Mouse (Mus musculus) mesoderm, embryonic 11.5 days (tissue): ENCODE measurements around the gene Gm49384.
"Not testable (repeated sequence)": the region's sequence is repeated elsewhere in the genome, so short reads cannot be mapped to it uniquely, and the experiment has no call there.

Experiments
- DNase-seq: peaks from one replicate; pipeline ENCODE4 v3.0.0-alpha.2; 2012; ENCODE audit warnings: low read depth, low spot score

The Gm49384 gene

GRCm38 (mm10) chr12:69167656-69168460 is 36.2 kb downstream of the Gm49384 start:
- DNase-seq = no peak

- DNase-seq = not testable (repeated sequence)
Measured at GRCm38 (mm10) chr12:69166861-69167581, 37.0 kb downstream of the Gm49384 start.

GRCm38 (mm10) chr12:69164904-69165303 is 39.2 kb downstream of the Gm49384 start:
- no peak for DNase-seq

GRCm38 (mm10) chr12:69163586-69163985 is 40.5 kb downstream of the Gm49384 start:
- not testable (repeated sequence) for DNase-seq

GRCm38 (mm10) chr12:69160677-69161076 is 43.4 kb downstream of the Gm49384 start:
- not testable (repeated sequence) for DNase-seq

- DNase-seq = peak; percentile 87
Measured at GRCm38 (mm10) chr12:69159578-69159940, 44.5 kb downstream of the Gm49384 start.

- peak; percentile 100 for DNase-seq
Measured at GRCm38 (mm10) chr12:69158765-69159577, 45.1 kb downstream of the Gm49384 start, which contains the start of gene Rps29. Gene Rps29, minus strand, starts transcription at chr12:69159186.

- no peak for DNase-seq
Measured at GRCm38 (mm10) chr12:69158366-69158764, 45.7 kb downstream of the Gm49384 start.

GRCm38 (mm10) chr12:69157107-69157506 is 47.0 kb downstream of the Gm49384 start:
- DNase-seq = no peak

- no peak for DNase-seq
Measured at GRCm38 (mm10) chr12:69156436-69156835, 47.6 kb downstream of the Gm49384 start.

GRCm38 (mm10) chr12:69155923-69156322 is 48.1 kb downstream of the Gm49384 start:
- DNase-seq = no peak

GRCm38 (mm10) chr12:69150049-69150448 is 54.0 kb downstream of the Gm49384 start:
- no peak for DNase-seq

- no peak for DNase-seq
Measured at GRCm38 (mm10) chr12:69147166-69147735, 56.8 kb downstream of the Gm49384 start.

GRCm38 (mm10) chr12:69143460-69143859 is 60.6 kb downstream of the Gm49384 start:
- no peak for DNase-seq

- no peak for DNase-seq
Measured at GRCm38 (mm10) chr12:69139841-69140240, 64.2 kb downstream of the Gm49384 start.
